Mouse (Mus musculus) lung, adult 2 months (tissue): ENCODE measurements around the gene Kcnj10. TPM values are rescaled to one million over a fixed set of nuclear protein-coding genes. Genes with fewer than 3 reads are reported as not detected.

ENCODE experiments used
- DNase-seq: peaks from one replicate; pipeline ENCODE4 v3.0.0; 2022
- H3K4me1 ChIP-seq: fragments of 200-500 bp; 2 replicates; pipeline ENCODE4 v1.6.1; 2011; ENCODE audit warnings: low read length; ENCODE audit not compliant: control insufficient read depth, insufficient read depth
- H3K4me3 ChIP-seq: fragments of 200-500 bp; replicated peaks from 2 replicates; pipeline ENCODE3; 2011; ENCODE audit warnings: low read depth, mild to moderate bottlenecking, control low read depth, low read length; ENCODE audit errors: extremely low read depth
- CTCF ChIP-seq: fragments of 200-500 bp; IDR thresholded peaks from 2 replicates; pipeline ENCODE4 v1.5.1; 2011; ENCODE audit warnings: mild to moderate bottlenecking, low read length, control low read depth; ENCODE audit not compliant: insufficient read depth
- POLR2A ChIP-seq: fragments of 200-500 bp; IDR thresholded peaks from 2 replicates; pipeline ENCODE4 v1.6.1; 2011; ENCODE audit warnings: low read depth, mild to moderate bottlenecking, control low read depth, low read length, borderline replicate concordance; ENCODE audit errors: extremely low read depth
- WGBS: fragments of 180-500 bp; shearing (Covaris S2); methylation state at CpG from one replicate; pipeline ENCODE4 v1.1.7; 2018; 5-methylcytosine and 5-hydroxymethylcytosine counted together
- polyA plus RNA-seq: library from polyadenylated mRNA; depleted of rRNA; stranded (reverse); fragments of >200 nt; gene quantifications from 2 replicates; pipeline ENCODE4 v1.2.3, GENCODE M21; 2012

The Kcnj10 gene
- polyA plus RNA-seq, 1 experiment, result 0.28 TPM

GRCm38 (mm10) chr1:172302311-172302710, 38.7 kb upstream of the Kcnj10 start:
- 66% methylated on average over 3 of the region's 3 CpGs for WGBS
- no peak for DNase-seq
- peaks cover 2% of the 10 kb centered on the region; the same call in 1 of the 2 replicates for H3K4me1 ChIP-seq
- TF ChIP-seq CTCF (no peak), POLR2A (no peak)
- no peak overlapping the region for H3K4me3 ChIP-seq

GRCm38 (mm10) chr1:172302851-172303250, 38.2 kb upstream of the Kcnj10 start:
- peaks cover 2% of the 10 kb centered on the region; the same call in 1 of the 2 replicates for H3K4me1 ChIP-seq
- WGBS, result 43% methylated on average over 6 of the region's 6 CpGs
- H3K4me3 ChIP-seq, result no peak overlapping the region
- DNase-seq, result no peak
- TF ChIP-seq POLR2A (no peak), CTCF (no peak)

GRCm38 (mm10) chr1:172304443-172304842, 36.6 kb upstream of the Kcnj10 start:
- H3K4me3 ChIP-seq, result no peak overlapping the region
- H3K4me1 ChIP-seq, result peaks cover 2% of the 10 kb centered on the region; the same call in 1 of the 2 replicates
- TF ChIP-seq CTCF (no peak), POLR2A (no peak)
- DNase-seq, result no peak
- 77% methylated on average over 6 of the region's 6 CpGs for WGBS

GRCm38 (mm10) chr1:172305153-172305552, 35.9 kb upstream of the Kcnj10 start:
- no peak overlapping the region for H3K4me3 ChIP-seq
- no peak for DNase-seq
- TF ChIP-seq POLR2A (no peak), CTCF (no peak)
- peaks cover 4% of the 10 kb centered on the region; the same call in 1 of the 2 replicates for H3K4me1 ChIP-seq
- 87% methylated on average over 2 of the region's 2 CpGs for WGBS

GRCm38 (mm10) chr1:172305635-172306034, 35.4 kb upstream of the Kcnj10 start:
- 70% methylated on average over 3 of the region's 3 CpGs for WGBS
- DNase-seq, result no peak
- no peak overlapping the region for H3K4me3 ChIP-seq
- peaks cover 8% of the 10 kb centered on the region; the same call in 1 of the 2 replicates for H3K4me1 ChIP-seq
- peak; percentile 25; the same call in 1 of the 2 replicates for TF ChIP-seq CTCF
- no peak for TF ChIP-seq POLR2A

- no peak for TF ChIP-seq POLR2A
- TF ChIP-seq CTCF, result no peak
- no peak for DNase-seq
- 39% methylated on average over 4 of the region's 4 CpGs for WGBS
- peaks cover 8% of the 10 kb centered on the region; the same call in 1 of the 2 replicates for H3K4me1 ChIP-seq
- no peak overlapping the region for H3K4me3 ChIP-seq
Observed at GRCm38 (mm10) chr1:172306196-172306595, 34.8 kb upstream of the Kcnj10 start.

- no peak overlapping the region for H3K4me3 ChIP-seq
- TF ChIP-seq CTCF (no peak), POLR2A (no peak)
- no peak for DNase-seq
- peaks cover 8% of the 10 kb centered on the region; the same call in 1 of the 2 replicates for H3K4me1 ChIP-seq
- 59% methylated on average over 6 of the region's 6 CpGs for WGBS
Observed at GRCm38 (mm10) chr1:172306885-172307284, 34.1 kb upstream of the Kcnj10 start.

GRCm38 (mm10) chr1:172307936-172308335, 33.1 kb upstream of the Kcnj10 start:
- H3K4me3 ChIP-seq, result no peak overlapping the region
- WGBS, result 61% methylated on average over 10 of the region's 10 CpGs

GRCm38 (mm10) chr1:172308409-172308808, 32.6 kb upstream of the Kcnj10 start:
- H3K4me1 ChIP-seq, result peaks cover 8% of the 10 kb centered on the region; the same call in 1 of the 2 replicates
- TF ChIP-seq CTCF (no peak), POLR2A (no peak)
- 57% methylated on average over 1 of the region's 1 CpGs for WGBS
- DNase-seq, result no peak
- no peak overlapping the region for H3K4me3 ChIP-seq

More at GRCm38 (mm10) chr1:172307936-172308335, 33.1 kb upstream of the Kcnj10 start:
- TF ChIP-seq CTCF (no peak), POLR2A (0 out of 2 replicates have a peak, but pooled peaks have one; percentile 21)
- H3K4me1 ChIP-seq, result peaks cover 8% of the 10 kb centered on the region; the same call in 1 of the 2 replicates
- no peak for DNase-seq

GRCm38 (mm10) chr1:172309699-172310398, 31.2 kb upstream of the Kcnj10 start:
- under 1% methylated on average over 14 of the region's 14 CpGs for WGBS
- Histone ChIP-seq H3K4me3 (peak overlapping the region; percentile 60), H3K4me1 (peaks cover 8% of the 10 kb centered on the region; the same call in 1 of the 2 replicates)
- DNase-seq, result peak; percentile 91
- TF ChIP-seq CTCF, result peak; percentile 96
- TF ChIP-seq POLR2A, result peak; percentile 37; the same call in 1 of the 2 replicates
